Comparison of ENCODE assay signal across 11 mouse cellular contexts in the genomic region with DNA sequence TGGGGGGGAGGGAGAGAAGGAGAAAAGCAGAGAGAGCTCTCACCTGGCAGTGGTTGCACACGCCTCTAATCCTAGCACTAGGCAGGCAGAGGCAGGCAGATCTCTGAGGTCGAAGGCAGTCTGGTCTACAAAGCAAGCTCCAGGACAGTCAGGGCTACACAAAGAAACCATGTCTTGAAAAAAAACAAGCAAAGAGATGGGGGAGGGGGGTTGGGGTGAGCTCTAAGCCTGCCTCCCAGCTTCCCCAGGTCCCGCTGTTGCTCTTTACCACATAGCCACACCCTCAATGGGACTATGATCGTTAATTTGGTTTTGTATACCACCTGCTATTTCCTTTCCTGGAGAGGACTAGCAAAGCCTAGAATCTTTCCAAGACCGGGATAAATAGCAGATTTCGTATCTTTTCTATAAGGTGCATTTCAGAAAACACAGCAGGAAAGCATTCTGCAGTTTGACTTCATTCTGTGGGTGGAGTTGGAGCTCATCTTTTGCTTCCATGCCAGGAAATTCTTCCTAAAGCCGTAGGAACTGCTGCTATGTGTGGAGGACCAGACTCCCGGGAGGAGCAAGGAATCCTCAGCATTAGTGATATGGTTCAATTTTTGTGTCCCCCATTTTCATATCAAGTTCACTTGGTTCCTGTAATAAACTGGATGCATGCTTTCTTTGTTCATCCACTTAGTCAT. TPM values are rescaled to one million over a fixed set of nuclear protein-coding genes. Genes with fewer than 3 reads are reported as not detected.
"Had no signal": no experiment of that assay in that cellular context is flagged by ENCODE, and none has a peak within 500 bp of the region (broad histone marks: within the 10 kb centered on the region; RNA-seq: fewer than 3 reads in every experiment).

No protein-coding gene starts in this region.

- DNase-seq: kidney, adult 11 months; kidney, adult 8-10 months; kidney, postnatal 10 days; kidney, postnatal 36 days; liver, embryonic 13.5 days; lung, adult 2 months; thymus, postnatal 25 days had no signal

- ATAC-seq: midbrain, embryonic 13.5 days had no signal

- H3K27ac ChIP-seq: kidney, embryonic 15.5 days; limb, embryonic 12.5 days; liver, embryonic 13.5 days; macrophage; midbrain, embryonic 13.5 days had no signal

- H3K4me3 ChIP-seq: kidney, embryonic 15.5 days; liver, embryonic 13.5 days; midbrain, embryonic 13.5 days had no signal

- H3K4me1 ChIP-seq: liver, embryonic 13.5 days; midbrain, embryonic 13.5 days had no signal

- H3K9me3 ChIP-seq: kidney, embryonic 15.5 days; liver, embryonic 13.5 days; midbrain, embryonic 13.5 days had no signal

- H3K36me3 ChIP-seq: kidney, embryonic 15.5 days; limb, embryonic 12.5 days; liver, embryonic 13.5 days; midbrain, embryonic 13.5 days had no signal

- H3K4me2 ChIP-seq: liver, embryonic 13.5 days; midbrain, embryonic 13.5 days had no signal

- H3K9ac ChIP-seq: kidney, embryonic 15.5 days; limb, embryonic 12.5 days; liver, embryonic 13.5 days; midbrain, embryonic 13.5 days had no signal

- H3K27me3 ChIP-seq: kidney, embryonic 15.5 days; liver, embryonic 13.5 days; midbrain, embryonic 13.5 days had no signal

RNA-seq across cellular contexts. Expression of gene Rgma, which starts 52.7 kb away (rescaled TPM):
- polyA plus RNA-seq: macrophage had no signal
